Mouse (Mus musculus): Measurements from ENCODE around the gene Cysrt1. TPM values are rescaled to one million over a fixed set of nuclear protein-coding genes. Genes with fewer than 3 reads are reported as not detected.

The Cysrt1 gene
- polyA plus RNA-seq, 1 experiment from 2014 or later = 0.22 TPM

DNA sequence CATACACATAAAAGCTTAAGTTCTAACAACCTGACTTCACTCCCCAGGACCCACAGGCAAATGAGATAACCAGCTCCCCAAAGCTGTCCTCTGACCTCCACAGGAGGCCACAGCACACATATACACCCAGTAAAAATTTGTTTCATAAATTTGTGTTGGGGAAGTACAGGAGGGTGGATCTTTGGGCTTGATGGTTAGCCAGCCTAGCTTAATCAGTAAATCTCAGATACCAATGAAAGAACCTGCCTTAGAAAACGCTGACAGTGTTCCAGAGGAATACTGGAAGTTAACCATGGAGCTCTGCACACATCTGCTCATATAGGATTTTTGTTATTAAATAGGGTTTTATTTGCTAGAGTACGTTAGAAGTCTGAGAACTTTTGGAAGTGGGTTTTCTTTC is 24.6 kb downstream of the Cysrt1 start:
- H3K4me1 ChIP-seq (replicated peaks) = no peaks in the 10 kb centered on the region
- H3K4me3 ChIP-seq = no peak overlapping the region
- H3K4me2 ChIP-seq = no peak overlapping the region
- H3K9ac ChIP-seq = no peak overlapping the region
- H3K9me3 ChIP-seq = no peaks in the 10 kb centered on the region
- H3K36me3 ChIP-seq = peaks cover 14% of the 10 kb centered on the region
- 57% methylated on average over 2 of the region's 2 CpGs for WGBS
- ATAC-seq (ENCODE audit: low read depth) = no peak
- no peak overlapping the region for H3K27ac ChIP-seq (replicated peaks)
- H3K27me3 ChIP-seq = peaks cover 15% of the 10 kb centered on the region; the same call in 1 of the 2 replicates

DNA sequence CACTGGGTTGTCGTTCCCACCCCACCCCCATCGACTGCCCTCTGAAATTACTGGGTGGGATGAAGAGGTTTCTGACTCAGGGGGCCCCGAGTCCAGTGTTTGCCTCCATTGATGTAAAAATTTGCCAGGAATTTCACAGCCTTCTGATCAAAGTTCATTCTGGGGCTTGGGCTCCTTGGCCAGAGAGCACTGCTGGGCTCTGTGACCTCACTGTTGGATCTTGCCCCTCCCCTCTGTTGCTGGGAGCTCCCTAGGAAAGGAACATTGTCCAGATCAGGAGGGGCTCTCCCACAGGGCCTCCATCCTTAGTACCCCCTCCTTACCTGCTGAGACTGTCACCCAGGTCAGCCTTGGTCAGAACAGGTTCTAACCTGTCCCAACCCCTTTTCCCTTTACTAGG is 27.8 kb downstream of the Cysrt1 start, which contains the start of gene Stpg3:
Gene Stpg3 (minus strand): TSS at position 194 of the 400 bp plus-strand sequence.
- H3K36me3 ChIP-seq = no peaks in the 10 kb centered on the region
- H3K4me3 ChIP-seq = no peak within 1 kb of the TSS
- H3K4me1 ChIP-seq (replicated peaks) = peaks cover 17% of the 10 kb centered on the region
- no peak within 1 kb of the TSS for H3K4me2 ChIP-seq
- H3K9me3 ChIP-seq = no peaks in the 10 kb centered on the region
- WGBS = 77% methylated on average over 3 of the region's 3 CpGs
- H3K27ac ChIP-seq (replicated peaks) = no peak within 1 kb of the TSS
- ATAC-seq (ENCODE audit: low read depth) = no peak
- peaks cover 17% of the 10 kb centered on the region; the same call in 1 of the 2 replicates for H3K27me3 ChIP-seq
- no peak within 1 kb of the TSS for H3K9ac ChIP-seq

GRCm38 (mm10) chr2:25213266-25213865 is 28.9 kb downstream of the Cysrt1 start:
- H3K27me3 ChIP-seq = peaks cover 17% of the 10 kb centered on the region; the same call in 1 of the 2 replicates
- H3K4me3 ChIP-seq = no peak overlapping the region
- H3K36me3 ChIP-seq = peaks cover 9% of the 10 kb centered on the region; the same call in 1 of the 2 replicates
- H3K9ac ChIP-seq = no peak overlapping the region
- H3K4me1 ChIP-seq (replicated peaks) = peaks cover 27% of the 10 kb centered on the region
- no peak overlapping the region for H3K27ac ChIP-seq (replicated peaks)
- 67% methylated on average over 23 of the region's 23 CpGs for WGBS
- ATAC-seq (ENCODE audit: low read depth) = no peak
- no peaks in the 10 kb centered on the region for H3K9me3 ChIP-seq
- H3K4me2 ChIP-seq = no peak overlapping the region

- under 1% methylated on average over 44 of the region's 44 CpGs for WGBS
- Histone ChIP-seq H3K4me3 (peak within 1 kb of the TSS; percentile 90), H3K9me3 (no peaks in the 10 kb centered on the region), H3K9ac (peak within 1 kb of the TSS; percentile 93), H3K36me3 (peaks cover 30% of the 10 kb centered on the region), H3K27ac (replicated peaks) (peak within 1 kb of the TSS; percentile 92), H3K4me2 (peak within 1 kb of the TSS; percentile 95), H3K4me1 (replicated peaks) (peaks cover 38% of the 10 kb centered on the region), H3K27me3 (peaks cover 17% of the 10 kb centered on the region; the same call in 1 of the 2 replicates)
- peak; percentile 94 for ATAC-seq (ENCODE audit: low read depth)
Observed at GRCm38 (mm10) chr2:25211121-25211670, 31.1 kb downstream of the Cysrt1 start, which contains the start of gene Nelfb. Gene Nelfb (minus strand): TSS chr2:25211489.

GRCm38 (mm10) chr2:25210686-25211085 is 31.6 kb downstream of the Cysrt1 start:
- Histone ChIP-seq H3K36me3 (peaks cover 35% of the 10 kb centered on the region), H3K27me3 (peaks cover 17% of the 10 kb centered on the region; the same call in 1 of the 2 replicates), H3K4me1 (replicated peaks) (peaks cover 38% of the 10 kb centered on the region), H3K27ac (replicated peaks) (peak overlapping the region; percentile 92), H3K9ac (peak overlapping the region; percentile 93), H3K4me3 (peak overlapping the region; percentile 90), H3K9me3 (no peaks in the 10 kb centered on the region), H3K4me2 (peak overlapping the region; percentile 95)
- ATAC-seq (ENCODE audit: low read depth) = peak; percentile 62
- under 1% methylated on average over 24 of the region's 24 CpGs for WGBS

GRCm38 (mm10) chr2:25207593-25207992 is 34.7 kb downstream of the Cysrt1 start:
- 0 out of 2 replicates have a peak, but pooled peaks cover under 1% of the 10 kb centered on the region for H3K27me3 ChIP-seq
- no peak overlapping the region for H3K4me3 ChIP-seq
- WGBS = 97% methylated on average over 1 of the region's 1 CpGs
- no peak overlapping the region for H3K4me2 ChIP-seq
- no peak overlapping the region for H3K9ac ChIP-seq
- H3K4me1 ChIP-seq (replicated peaks) = peaks cover 38% of the 10 kb centered on the region
- ATAC-seq (ENCODE audit: low read depth) = no peak
- peaks cover 66% of the 10 kb centered on the region for H3K36me3 ChIP-seq
- no peak overlapping the region for H3K27ac ChIP-seq (replicated peaks)
- H3K9me3 ChIP-seq = no peaks in the 10 kb centered on the region

GRCm38 (mm10) chr2:25203631-25204214 is 38.5 kb downstream of the Cysrt1 start:
- Histone ChIP-seq H3K4me3 (no peak overlapping the region), H3K4me2 (no peak overlapping the region), H3K9me3 (no peaks in the 10 kb centered on the region), H3K9ac (no peak overlapping the region), H3K27ac (replicated peaks) (no peak overlapping the region), H3K36me3 (peaks cover 99% of the 10 kb centered on the region), H3K4me1 (replicated peaks) (peaks cover 15% of the 10 kb centered on the region), H3K27me3 (no peaks in the 10 kb centered on the region)
- peak; percentile 47 for ATAC-seq (ENCODE audit: low read depth)
- 55% methylated on average over 4 of the region's 4 CpGs for WGBS

DNA sequence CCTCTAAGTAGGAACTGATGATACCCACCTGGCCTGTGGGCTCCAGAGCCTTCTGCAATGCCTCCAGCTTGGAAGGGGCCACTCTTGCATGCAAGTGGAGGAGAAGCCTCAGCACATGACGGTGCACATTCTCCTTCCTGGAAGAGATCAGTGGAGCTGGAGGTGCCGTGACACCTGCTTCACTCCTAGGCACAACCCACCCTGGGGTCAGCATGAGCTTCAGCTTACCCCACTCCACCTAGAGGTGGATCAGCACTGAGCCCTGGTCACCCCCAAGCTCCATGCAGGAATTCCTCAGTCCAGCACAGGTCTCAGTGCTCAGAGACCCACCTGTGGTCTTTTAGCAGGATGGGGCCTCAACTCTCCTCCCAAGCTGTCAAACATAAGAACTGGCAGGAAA is 41.6 kb downstream of the Cysrt1 start:
- peaks cover 5% of the 10 kb centered on the region; the same call in 1 of the 2 replicates for H3K4me1 ChIP-seq (replicated peaks)
- no peak overlapping the region for H3K9ac ChIP-seq
- no peak overlapping the region for H3K4me2 ChIP-seq
- no peaks in the 10 kb centered on the region for H3K9me3 ChIP-seq
- peaks cover 77% of the 10 kb centered on the region for H3K36me3 ChIP-seq
- H3K27ac ChIP-seq (replicated peaks) = no peak overlapping the region
- no peak for ATAC-seq (ENCODE audit: low read depth)
- no peak overlapping the region for H3K4me3 ChIP-seq
- H3K27me3 ChIP-seq = peaks cover 24% of the 10 kb centered on the region
- WGBS = 86% methylated on average over 2 of the region's 2 CpGs

- ATAC-seq (ENCODE audit: low read depth) = no peak
- no peaks in the 10 kb centered on the region for H3K9me3 ChIP-seq
- H3K27me3 ChIP-seq = peaks cover 42% of the 10 kb centered on the region
- H3K4me3 ChIP-seq = no peak overlapping the region
- H3K36me3 ChIP-seq = peaks cover 50% of the 10 kb centered on the region
- H3K9ac ChIP-seq = no peak overlapping the region
- H3K27ac ChIP-seq (replicated peaks) = no peak overlapping the region
- no peak overlapping the region for H3K4me2 ChIP-seq
- H3K4me1 ChIP-seq (replicated peaks) = peaks cover 14% of the 10 kb centered on the region; the same call in 1 of the 2 replicates
Observed at GRCm38 (mm10) chr2:25197946-25198345, 44.3 kb downstream of the Cysrt1 start.

DNA sequence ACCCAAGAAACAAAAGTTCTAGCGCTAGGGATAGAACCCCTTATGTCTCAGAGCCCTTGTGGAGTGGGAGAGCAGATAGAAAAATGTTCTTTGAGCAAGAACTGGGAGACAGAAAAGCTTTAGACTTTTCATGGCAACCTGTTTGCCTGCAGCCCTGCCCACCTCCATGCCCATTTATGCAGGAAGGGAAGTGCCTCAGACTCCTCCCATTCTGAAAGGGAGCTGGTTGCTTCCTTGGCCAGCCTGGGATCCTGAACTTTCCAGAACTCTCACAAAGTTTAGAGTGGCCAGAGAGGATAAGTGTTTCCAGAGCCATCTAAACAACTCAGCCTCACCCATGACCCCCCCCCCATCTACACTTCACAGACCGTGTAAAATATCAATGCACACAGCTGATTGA is 45.1 kb downstream of the Cysrt1 start:
- H3K36me3 ChIP-seq = peaks cover 43% of the 10 kb centered on the region
- peaks cover 14% of the 10 kb centered on the region; the same call in 1 of the 2 replicates for H3K4me1 ChIP-seq (replicated peaks)
- 31% methylated on average over 2 of the region's 2 CpGs for WGBS
- no peak overlapping the region for H3K4me2 ChIP-seq
- no peaks in the 10 kb centered on the region for H3K9me3 ChIP-seq
- no peak for ATAC-seq (ENCODE audit: low read depth)
- no peak overlapping the region for H3K9ac ChIP-seq
- peaks cover 42% of the 10 kb centered on the region for H3K27me3 ChIP-seq
- no peak overlapping the region for H3K27ac ChIP-seq (replicated peaks)
- no peak overlapping the region for H3K4me3 ChIP-seq

DNA sequence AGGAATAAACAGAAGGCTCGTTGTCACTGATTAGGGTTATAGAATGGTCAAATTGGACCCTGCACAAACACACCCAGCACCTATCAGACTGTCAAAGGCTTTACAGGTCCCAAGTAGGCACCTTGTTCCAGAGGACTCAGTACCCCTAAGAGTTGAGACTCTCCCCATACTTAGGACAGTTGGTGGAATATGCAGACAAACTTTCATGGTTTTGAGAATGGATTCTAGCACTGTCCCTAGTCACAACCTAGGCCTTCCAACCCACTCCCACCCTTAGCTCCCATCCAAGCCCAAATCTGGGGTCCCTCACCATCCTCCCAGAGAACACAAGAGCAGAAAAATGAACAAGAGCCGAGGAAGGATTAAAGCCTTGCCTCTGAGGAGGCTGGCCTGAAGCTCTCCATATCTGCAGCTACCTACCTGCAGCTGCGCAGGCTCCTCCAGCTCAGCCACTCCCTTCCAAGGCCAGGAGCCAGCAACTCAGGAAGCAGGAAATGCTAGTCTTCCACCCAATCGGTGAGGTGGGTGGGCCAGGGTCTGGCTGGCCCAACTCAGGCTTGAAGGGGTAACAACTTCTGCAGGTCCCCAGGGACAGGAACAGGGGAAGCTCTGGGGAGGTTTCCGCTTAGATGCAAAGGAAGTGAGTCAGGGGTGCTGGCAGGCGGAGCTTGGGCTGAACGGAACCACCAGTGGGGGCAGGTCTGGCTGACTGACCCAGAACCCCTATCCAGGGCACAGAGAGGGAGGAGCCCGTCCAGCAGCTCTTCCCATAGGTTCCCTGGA is 45.9 kb downstream of the Cysrt1 start, which contains the start of gene Tor4a:
Gene Tor4a (minus strand): TSS at position 715 of the 783 bp plus-strand sequence.
- 17% methylated on average over 8 of the region's 8 CpGs for WGBS
- H3K27me3 ChIP-seq = peaks cover 42% of the 10 kb centered on the region
- H3K9ac ChIP-seq = no peak within 1 kb of the TSS
- peak within 1 kb of the TSS; percentile 9; the same call in 1 of the 2 replicates for H3K4me3 ChIP-seq
- H3K9me3 ChIP-seq = no peaks in the 10 kb centered on the region
- no peak for ATAC-seq (ENCODE audit: low read depth)
- no peak within 1 kb of the TSS for H3K27ac ChIP-seq (replicated peaks)
- H3K4me2 ChIP-seq = peak within 1 kb of the TSS; percentile 37
- peaks cover 14% of the 10 kb centered on the region; the same call in 1 of the 2 replicates for H3K4me1 ChIP-seq (replicated peaks)
- H3K36me3 ChIP-seq = peaks cover 35% of the 10 kb centered on the region
